Mouse (Mus musculus) myocyte (in vitro differentiated cells): ENCODE data around the gene Map2k2. TPM values are rescaled to one million over a fixed set of nuclear protein-coding genes. Genes with fewer than 3 reads are reported as not detected.
A peak's percentile ranks its signal among the peaks of the same experiment; 100 is the strongest.

ENCODE experiments used
- H3K27me3 ChIP-seq: one replicate; pipeline ENCODE4 v1.6.1; 2011; ENCODE audit not compliant: control insufficient read depth, insufficient read depth, insufficient read length
- H3K36me3 ChIP-seq: one replicate; pipeline ENCODE4 v1.6.1; 2011; ENCODE audit not compliant: control insufficient read depth, insufficient read depth
- H3K4me2 ChIP-seq: one replicate; pipeline ENCODE4 v1.6.1; 2011; ENCODE audit warnings: low read depth, control low read depth
- H3K4me3 ChIP-seq: one replicate; pipeline ENCODE4 v1.5.1; 2011; ENCODE audit warnings: mild to moderate bottlenecking, control low read depth, moderate library complexity
- H3K79me2 ChIP-seq: one replicate; pipeline ENCODE4 v1.6.1; 2011; ENCODE audit not compliant: control insufficient read depth, insufficient read depth
- H3ac ChIP-seq: one replicate; pipeline ENCODE4 v1.6.1; 2011; ENCODE audit not compliant: control insufficient read depth, insufficient read length
- CEBPB ChIP-seq: IDR thresholded peaks from 2 replicates; pipeline ENCODE4 v1.6.1; 2011; ENCODE audit warnings: mild to moderate bottlenecking, moderate library complexity; ENCODE audit not compliant: poor library complexity, insufficient read depth, severe bottlenecking
- E2F4 ChIP-seq: IDR thresholded peaks from one replicate; pipeline ENCODE4 v1.6.1; 2011; ENCODE audit warnings: mild to moderate bottlenecking, control low read depth, moderate library complexity; ENCODE audit not compliant: insufficient read depth
- MAX ChIP-seq: IDR thresholded peaks from one replicate; pipeline ENCODE4 v1.6.1; 2011; ENCODE audit warnings: low read depth, mild to moderate bottlenecking, control low read depth
- MYOD1 ChIP-seq, 3 experiments: IDR thresholded peaks; one replicate each; pipeline ENCODE4 v1.6.1; 2011; ENCODE audit warnings: control low read depth in 2 of 3, low read depth in 2 of 3, mild to moderate bottlenecking in 2 of 3, moderate library complexity in 1 of 3; ENCODE audit not compliant: insufficient read length in 2 of 3, control insufficient read depth in 1 of 3
- MYOG ChIP-seq, 3 experiments: IDR thresholded peaks; one replicate each; pipeline ENCODE4 v1.6.1; 2011; ENCODE audit warnings: control low read depth in 2 of 3, low read depth in 2 of 3, mild to moderate bottlenecking in 2 of 3; ENCODE audit not compliant: insufficient read length in 2 of 3, control insufficient read depth in 1 of 3, insufficient read depth in 1 of 3
- POLR2A ChIP-seq: IDR thresholded peaks from one replicate; pipeline ENCODE4 v1.6.1; 2011; ENCODE audit warnings: low read depth, mild to moderate bottlenecking, control low read depth, moderate library complexity; ENCODE audit not compliant: insufficient read length
- POLR2AphosphoS2 ChIP-seq: IDR thresholded peaks from one replicate; pipeline ENCODE4 v1.6.1; 2011; ENCODE audit warnings: low read depth, control low read depth; ENCODE audit not compliant: insufficient read length
- REST ChIP-seq: IDR thresholded peaks from one replicate; pipeline ENCODE4 v1.6.1; 2011; ENCODE audit warnings: mild to moderate bottlenecking, control low read depth, moderate library complexity; ENCODE audit not compliant: insufficient read depth, insufficient read length
- SRF ChIP-seq: IDR thresholded peaks from one replicate; pipeline ENCODE4 v1.6.1; 2011; ENCODE audit warnings: low read depth; ENCODE audit not compliant: control insufficient read depth, insufficient read length
- TCF12 ChIP-seq: IDR thresholded peaks from one replicate; pipeline ENCODE4 v1.6.1; 2011; ENCODE audit warnings: mild to moderate bottlenecking, control low read depth; ENCODE audit not compliant: poor library complexity, insufficient read depth, severe bottlenecking
- TCF3 ChIP-seq: IDR thresholded peaks from one replicate; pipeline ENCODE4 v1.6.1; 2011; ENCODE audit warnings: low read depth, control low read depth; ENCODE audit not compliant: insufficient read length
- USF1 ChIP-seq: IDR thresholded peaks from one replicate; pipeline ENCODE4 v1.6.1; 2011; ENCODE audit warnings: low read depth, mild to moderate bottlenecking, control low read depth, moderate library complexity
- polyA plus RNA-seq: library from polyadenylated mRNA; unstranded; fragments of >200 nt; fragmentation: generic; extraction: Trizol; gene quantifications from one replicate; pipeline ENCODE4 v1.2.1, GENCODE M21; 2012; ENCODE audit warnings: missing spikeins

Gene Map2k2
- polyA plus RNA-seq, 1 experiment, result 126 TPM

DNA sequence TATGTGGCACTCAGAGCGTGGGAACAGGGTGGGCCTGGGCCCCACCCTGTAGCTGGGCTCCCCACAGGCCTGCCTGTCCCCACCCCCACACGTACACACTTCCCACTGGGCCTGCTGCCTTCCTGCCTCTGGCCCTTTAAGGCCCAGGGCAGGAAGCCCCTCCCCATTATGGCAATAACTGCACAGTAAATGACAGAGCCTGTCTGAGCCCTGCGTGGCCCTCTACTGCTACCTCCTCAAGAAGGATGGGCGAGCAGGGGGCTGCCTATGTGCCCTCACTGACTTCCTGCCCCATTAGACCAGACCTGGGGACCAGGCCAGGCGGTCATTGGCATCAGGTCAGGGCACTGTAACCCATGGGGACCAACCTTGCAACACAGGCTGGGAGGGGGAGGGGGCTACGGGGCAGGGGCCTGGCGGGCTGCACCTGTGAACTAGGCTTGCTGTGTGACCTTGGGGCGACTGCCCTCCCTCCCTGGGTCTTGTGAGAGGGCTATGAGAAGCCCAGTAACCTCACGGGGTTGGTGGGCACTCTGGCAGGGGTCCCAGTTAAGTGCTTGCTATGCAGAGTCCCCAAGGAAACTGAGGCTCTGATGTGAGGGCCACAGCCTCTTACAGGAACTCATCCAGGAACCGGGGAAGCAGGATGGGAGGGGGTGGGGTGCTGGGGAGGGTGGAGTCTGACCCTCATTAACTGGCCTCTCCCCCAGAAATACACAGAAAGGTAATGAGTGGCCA lies 35.2 kb downstream of the Map2k2 start:
- Histone ChIP-seq H3K79me2 (peaks cover 75% of the 10 kb centered on the region), H3ac (no peak overlapping the region), H3K4me3 (peak overlapping the region; percentile 94), H3K36me3 (peaks cover 9% of the 10 kb centered on the region), H3K27me3 (no peaks in the 10 kb centered on the region), H3K4me2 (peak overlapping the region; percentile 89)
- TF ChIP-seq MYOD1 (IDR thresholded peaks at IDR 0.05; ENCODE audit: control insufficient read depth in 1 of 3, insufficient read length in 2 of 3, low read depth in 2 of 3) (no peak), TCF12 (no peak), USF1 (no peak), E2F4 (no peak), POLR2A (no peak), SRF (no peak), CEBPB (no peak), POLR2AphosphoS2 (no peak), MAX (no peak), MYOG (IDR thresholded peaks at IDR 0.05; ENCODE audit: control insufficient read depth in 1 of 3, insufficient read depth in 1 of 3, insufficient read length in 2 of 3, low read depth in 2 of 3) (no peak), REST (no peak), TCF3 (no peak)

DNA sequence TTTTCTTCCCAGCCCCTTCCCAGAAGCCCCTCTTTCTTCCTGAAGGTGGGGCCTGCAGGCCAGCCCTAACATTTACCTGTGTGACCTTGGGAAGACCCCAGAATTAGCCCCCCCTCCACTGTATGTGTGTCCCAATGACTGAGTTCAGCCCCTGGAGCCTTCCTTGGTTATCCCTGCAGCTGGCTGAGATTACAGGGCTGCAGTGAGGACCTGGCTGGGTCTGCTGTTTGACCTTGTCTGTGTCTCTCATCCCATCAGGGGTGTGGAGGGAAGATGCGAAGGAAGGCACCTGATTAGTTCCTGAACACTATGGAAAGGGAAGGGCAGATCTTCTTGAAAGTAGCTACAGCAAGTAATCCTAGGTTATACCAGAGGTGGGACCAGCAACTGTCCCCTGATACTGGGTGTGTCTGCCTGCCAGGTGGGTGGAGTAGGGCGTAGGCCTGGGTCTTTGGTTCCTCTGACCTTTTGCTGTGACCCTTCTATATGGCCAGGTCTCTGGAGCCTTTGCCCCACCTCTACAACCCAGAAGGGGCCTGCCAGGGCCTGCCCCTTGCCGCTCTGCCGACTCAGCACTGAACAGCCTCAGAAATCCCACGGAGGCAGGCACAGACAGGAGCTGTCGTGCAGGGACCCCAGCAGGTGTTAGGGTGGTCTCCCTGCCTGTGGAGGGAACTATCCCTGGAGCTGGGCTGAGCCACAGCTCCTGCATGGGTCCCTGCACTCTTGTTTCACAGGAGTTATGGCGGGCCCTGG lies 35.9 kb downstream of the Map2k2 start:
- Histone ChIP-seq H3K79me2 (peaks cover 80% of the 10 kb centered on the region), H3ac (no peak overlapping the region), H3K4me3 (peak overlapping the region; percentile 94), H3K36me3 (peaks cover 9% of the 10 kb centered on the region), H3K4me2 (peak overlapping the region; percentile 89), H3K27me3 (no peaks in the 10 kb centered on the region)
- no peak for TF ChIP-seq MYOG (IDR thresholded peaks at IDR 0.05; ENCODE audit: control insufficient read depth in 1 of 3, insufficient read depth in 1 of 3, insufficient read length in 2 of 3, low read depth in 2 of 3)
- no peak for TF ChIP-seq USF1
- no peak for TF ChIP-seq MAX
- TF ChIP-seq POLR2A, result no peak
- TF ChIP-seq CEBPB, result no peak
- no peak for TF ChIP-seq TCF12
- no peak for TF ChIP-seq TCF3
- no peak for TF ChIP-seq MYOD1 (IDR thresholded peaks at IDR 0.05; ENCODE audit: control insufficient read depth in 1 of 3, insufficient read length in 2 of 3, low read depth in 2 of 3)
- no peak for TF ChIP-seq POLR2AphosphoS2
- no peak for TF ChIP-seq E2F4

DNA sequence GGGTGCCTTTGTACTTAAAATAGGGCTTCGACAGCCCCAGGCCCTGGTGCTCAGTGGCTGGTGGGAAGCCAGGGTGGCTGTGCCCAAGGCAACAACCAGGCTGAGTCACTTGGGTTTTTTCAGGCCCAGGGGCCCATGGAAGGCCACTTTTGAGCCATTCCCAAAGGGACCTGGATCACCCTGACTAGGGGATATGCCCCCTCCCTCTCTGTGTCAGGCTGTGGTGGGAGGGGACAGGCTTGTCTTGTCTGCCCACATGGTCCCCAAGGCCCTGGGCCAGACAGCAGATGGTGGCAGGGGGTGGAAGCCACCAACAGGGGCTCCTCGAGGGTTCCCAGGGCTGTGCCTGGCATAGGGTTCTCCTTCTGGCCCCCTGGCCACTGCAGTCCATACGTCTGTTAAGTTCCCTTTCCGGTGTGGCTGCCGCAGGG lies 36.9 kb downstream of the Map2k2 start:
- Histone ChIP-seq H3K36me3 (peaks cover 9% of the 10 kb centered on the region), H3K27me3 (no peaks in the 10 kb centered on the region), H3K4me3 (no peak overlapping the region), H3K79me2 (peaks cover 90% of the 10 kb centered on the region), H3ac (no peak overlapping the region), H3K4me2 (peak overlapping the region; percentile 89)
- peak in 1 of 3 experiments; percentile 32 for TF ChIP-seq MYOG (IDR thresholded peaks at IDR 0.05; ENCODE audit: control insufficient read depth in 1 of 3, insufficient read depth in 1 of 3, insufficient read length in 2 of 3, low read depth in 2 of 3)
- no peak for TF ChIP-seq POLR2AphosphoS2

GRCm38 (mm10) chr10:81143157-81143633 lies 37.5 kb downstream of the Map2k2 start:
- peaks cover 9% of the 10 kb centered on the region for H3K36me3 ChIP-seq
- no peak overlapping the region for H3ac ChIP-seq
- TF ChIP-seq MYOG (IDR thresholded peaks at IDR 0.05; ENCODE audit: control insufficient read depth in 1 of 3, insufficient read depth in 1 of 3, insufficient read length in 2 of 3, low read depth in 2 of 3) (peak in 1 of 3 experiments; percentile 60), MYOD1 (IDR thresholded peaks at IDR 0.05; ENCODE audit: control insufficient read depth in 1 of 3, insufficient read length in 2 of 3, low read depth in 2 of 3) (peak in 1 of 3 experiments; percentile 51), CEBPB (peak; percentile 93), SRF (no peak), TCF12 (no peak)
- H3K4me3 ChIP-seq, result no peak overlapping the region
- peaks cover 90% of the 10 kb centered on the region for H3K79me2 ChIP-seq
- H3K27me3 ChIP-seq, result no peaks in the 10 kb centered on the region
- H3K4me2 ChIP-seq, result peak overlapping the region; percentile 89
